Mouse (Mus musculus) thymus, adult 2 months (tissue): ENCODE measurements around the gene Itpripl2. TPM values are rescaled to one million over a fixed set of nuclear protein-coding genes. Genes with fewer than 3 reads are reported as not detected.

Source experiments
- DNase-seq: peaks from one replicate; pipeline ENCODE4 v3.0.0; 2021
- H3K27ac ChIP-seq: fragments of 200-500 bp; 2 replicates; pipeline ENCODE4 v1.5.1; 2012; ENCODE audit warnings: low read length, control low read depth; ENCODE audit not compliant: control insufficient read depth, insufficient read depth
- H3K27me3 ChIP-seq: fragments of 200-500 bp; 2 replicates; pipeline ENCODE4 v1.6.1; 2012; ENCODE audit warnings: mild to moderate bottlenecking, low read length, moderate library complexity, mixed read lengths; ENCODE audit not compliant: control insufficient read depth, insufficient read depth
- H3K36me3 ChIP-seq: fragments of 200-500 bp; 2 replicates; pipeline ENCODE4 v1.6.1; 2012; ENCODE audit warnings: mild to moderate bottlenecking, low read length, moderate library complexity; ENCODE audit not compliant: control insufficient read depth, insufficient read depth
- H3K4me1 ChIP-seq: fragments of 200-500 bp; replicated peaks from 2 replicates; pipeline ENCODE4 v1.6.1; 2012; ENCODE audit warnings: low read length; ENCODE audit not compliant: control insufficient read depth, insufficient read depth
- H3K4me3 ChIP-seq: fragments of 200-500 bp; 2 replicates; pipeline ENCODE4 v1.5.1; 2012; ENCODE audit warnings: mild to moderate bottlenecking, low read length, control low read depth, moderate library complexity; ENCODE audit not compliant: control insufficient read depth, insufficient read depth
- CTCF ChIP-seq: fragments of 200-500 bp; IDR thresholded peaks from 2 replicates; pipeline ENCODE4 v1.5.1; 2012; ENCODE audit warnings: mild to moderate bottlenecking, control low read depth, low read length, moderate library complexity, borderline replicate concordance; ENCODE audit not compliant: control insufficient read depth, poor library complexity, insufficient read depth; ENCODE audit errors: extremely low read depth
- POLR2A ChIP-seq: fragments of 200-500 bp; IDR thresholded peaks from 2 replicates; pipeline ENCODE4 v1.6.1; 2012; ENCODE audit warnings: mild to moderate bottlenecking, low read length, control low read depth, moderate library complexity; ENCODE audit not compliant: control insufficient read depth, poor library complexity, insufficient read depth; ENCODE audit errors: extremely low read depth
- WGBS: fragments of 180-500 bp; shearing (Covaris S2); methylation state at CpG from one replicate; pipeline ENCODE4 v1.1.7; 2018; 5-methylcytosine and 5-hydroxymethylcytosine counted together
- polyA plus RNA-seq: library from polyadenylated mRNA; depleted of rRNA; stranded (reverse); fragments of >200 nt; gene quantifications from 2 replicates; pipeline ENCODE4 v1.2.3, GENCODE M21; 2012

The Itpripl2 gene
- polyA plus RNA-seq, 1 experiment, result 7.2 TPM

GRCm38 (mm10) chr7:118462818-118463762 is 28.7 kb downstream of the Itpripl2 start:
- DNase-seq, result no peak
- WGBS, result 62% methylated on average over 11 of the region's 11 CpGs
- Histone ChIP-seq H3K36me3 (no peaks in the 10 kb centered on the region), H3K4me3 (no peak overlapping the region), H3K4me1 (no peaks in the 10 kb centered on the region), H3K27ac (no peak overlapping the region), H3K27me3 (no peaks in the 10 kb centered on the region)
- no peak for TF ChIP-seq CTCF
- no peak for TF ChIP-seq POLR2A

GRCm38 (mm10) chr7:118461400-118462136 is 30.2 kb downstream of the Itpripl2 start:
- 71% methylated on average over 16 of the region's 16 CpGs for whole genome bisulfite sequencing
- Histone ChIP-seq H3K4me3 (no peak overlapping the region), H3K36me3 (no peaks in the 10 kb centered on the region), H3K27me3 (no peaks in the 10 kb centered on the region), H3K4me1 (no peaks in the 10 kb centered on the region), H3K27ac (no peak overlapping the region)
- TF ChIP-seq CTCF (no peak), POLR2A (no peak)
- DNase-seq, result no peak

GRCm38 (mm10) chr7:118453722-118454121 is 38.1 kb downstream of the Itpripl2 start:
- TF ChIP-seq CTCF (no peak), POLR2A (no peak)
- no peak for DNase-seq
- peaks cover under 1% of the 10 kb centered on the region for H3K27me3 ChIP-seq
- no peak overlapping the region for H3K4me3 ChIP-seq
- 25% methylated on average over 4 of the region's 4 CpGs for WGBS
- H3K36me3 ChIP-seq, result no peaks in the 10 kb centered on the region
- no peaks in the 10 kb centered on the region for H3K4me1 ChIP-seq
- no peak overlapping the region for H3K27ac ChIP-seq

GRCm38 (mm10) chr7:118452940-118453339 is 38.8 kb downstream of the Itpripl2 start:
- WGBS, result 60% methylated on average over 2 of the region's 2 CpGs

GRCm38 (mm10) chr7:118448134-118448967 is 43.4 kb downstream of the Itpripl2 start, which contains the start of gene Syt17:
Gene Syt17 (minus strand): TSS chr7:118448222.
- TF ChIP-seq POLR2A (no peak), CTCF (no peak)
- Histone ChIP-seq H3K4me1 (peaks cover 5% of the 10 kb centered on the region; the same call in 1 of the 2 replicates), H3K27me3 (peaks cover 16% of the 10 kb centered on the region), H3K4me3 (peak within 1 kb of the TSS; percentile 9; the same call in 1 of the 2 replicates), H3K36me3 (no peaks in the 10 kb centered on the region), H3K27ac (no peak within 1 kb of the TSS)
- no peak for DNase-seq
- WGBS, result 3% methylated on average over 56 of the region's 58 CpGs

More at GRCm38 (mm10) chr7:118452940-118453339, 38.8 kb downstream of the Itpripl2 start:
- no peak for TF ChIP-seq POLR2A
- no peak for TF ChIP-seq CTCF
- no peak for DNase-seq
- H3K4me1 ChIP-seq, result peaks cover under 1% of the 10 kb centered on the region; the same call in 1 of the 2 replicates
- H3K27ac ChIP-seq, result no peak overlapping the region
- H3K27me3 ChIP-seq, result peaks cover 8% of the 10 kb centered on the region
- H3K4me3 ChIP-seq, result no peak overlapping the region
- H3K36me3 ChIP-seq, result no peaks in the 10 kb centered on the region
